Mouse (Mus musculus): Measurements from ENCODE around the gene Agpat2.
A peak's percentile ranks its signal among the peaks of the same experiment; 100 is the strongest.

The Agpat2 gene

GRCm38 (mm10) chr2:26594934-26595724 is 9.1 kb downstream of the Agpat2 start:
- no peak for DNase-seq

- no peak for DNase-seq
Measured at GRCm38 (mm10) chr2:26594461-26594933, 9.7 kb downstream of the Agpat2 start.

GRCm38 (mm10) chr2:26594022-26594346 is 10.2 kb downstream of the Agpat2 start:
- peak; percentile 81 for DNase-seq

DNA sequence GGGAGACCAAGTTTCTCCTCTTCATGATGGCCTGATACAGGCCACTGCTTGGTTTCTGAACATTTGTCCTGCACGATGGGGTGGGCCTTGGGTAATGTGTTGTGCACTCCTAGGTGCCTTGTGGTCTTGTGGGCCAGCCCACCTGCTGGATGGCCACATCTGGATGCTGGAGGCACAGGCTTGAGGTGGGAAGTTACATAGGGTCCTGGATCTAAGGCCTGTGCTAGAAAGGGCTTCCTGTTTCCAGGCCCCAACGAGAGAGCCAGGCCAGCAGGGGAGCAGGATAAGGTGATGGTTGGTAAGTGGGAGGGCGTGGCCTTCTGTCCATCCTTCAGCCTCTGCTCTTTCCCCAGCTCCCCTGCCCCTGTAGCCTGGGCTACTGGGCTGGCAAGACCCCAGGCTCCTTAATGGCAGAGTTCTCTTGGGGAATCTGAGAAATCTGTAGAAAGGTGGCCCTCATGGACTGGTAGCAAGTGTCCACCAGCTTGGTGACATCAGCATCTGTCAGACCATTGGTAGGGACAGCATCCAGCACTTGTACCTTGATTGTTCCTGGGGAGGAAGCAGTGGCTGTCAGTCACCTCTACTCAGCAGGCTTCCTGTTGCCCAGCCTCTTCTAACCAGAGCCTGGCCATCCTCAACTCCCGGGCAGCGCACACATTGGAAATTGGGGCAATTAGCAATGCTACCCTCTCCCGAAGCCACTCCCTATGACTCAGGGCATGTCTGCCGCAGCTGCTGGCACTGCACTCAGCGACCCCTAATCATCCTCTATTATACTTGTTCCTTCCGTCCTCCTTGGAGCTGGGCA is 10.8 kb downstream of the Agpat2 start:
- DNase-seq, result no peak

- DNase-seq, result no peak
Measured at GRCm38 (mm10) chr2:26591416-26591815, 12.8 kb downstream of the Agpat2 start.

DNA sequence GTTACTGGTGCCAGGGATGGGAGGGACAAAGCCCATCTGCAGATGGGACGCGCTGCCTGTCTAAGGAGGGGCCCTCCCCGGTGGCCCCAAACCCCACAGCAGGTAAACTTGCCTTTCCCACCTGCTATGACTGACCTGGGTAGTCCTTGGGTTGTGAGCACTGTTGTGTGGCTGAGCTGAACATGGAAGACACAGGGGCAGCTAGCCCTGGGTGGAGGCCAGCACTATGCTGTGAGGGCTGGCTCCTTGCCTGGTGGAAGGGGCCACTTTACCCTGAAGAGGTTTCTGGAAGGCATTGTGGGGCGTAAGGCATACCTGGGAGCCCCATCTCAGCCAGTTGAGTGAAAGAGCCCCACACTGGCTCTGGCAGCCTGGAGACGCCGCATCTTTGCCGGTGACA is 13.3 kb downstream of the Agpat2 start:
- no peak for DNase-seq

DNA sequence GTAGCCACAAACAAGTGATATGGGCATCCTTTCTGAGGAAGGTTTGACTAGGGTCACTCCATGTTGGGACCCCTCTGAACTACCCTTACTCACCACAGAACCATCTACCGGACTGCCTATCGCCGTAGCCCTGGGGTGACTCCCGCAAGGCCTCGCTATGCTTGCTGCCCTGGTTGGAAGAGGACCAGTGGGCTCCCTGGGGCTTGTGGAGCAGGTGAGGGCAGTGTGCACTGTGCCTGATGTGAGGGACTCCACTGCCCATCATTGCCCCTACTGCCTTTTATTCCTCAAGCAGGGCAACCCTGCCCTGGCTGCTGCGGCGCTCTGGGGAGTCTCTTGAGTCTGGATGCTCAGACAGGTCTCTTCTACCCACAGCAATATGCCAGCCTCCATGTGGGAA is 13.9 kb downstream of the Agpat2 start:
- DNase-seq, result no peak

DNA sequence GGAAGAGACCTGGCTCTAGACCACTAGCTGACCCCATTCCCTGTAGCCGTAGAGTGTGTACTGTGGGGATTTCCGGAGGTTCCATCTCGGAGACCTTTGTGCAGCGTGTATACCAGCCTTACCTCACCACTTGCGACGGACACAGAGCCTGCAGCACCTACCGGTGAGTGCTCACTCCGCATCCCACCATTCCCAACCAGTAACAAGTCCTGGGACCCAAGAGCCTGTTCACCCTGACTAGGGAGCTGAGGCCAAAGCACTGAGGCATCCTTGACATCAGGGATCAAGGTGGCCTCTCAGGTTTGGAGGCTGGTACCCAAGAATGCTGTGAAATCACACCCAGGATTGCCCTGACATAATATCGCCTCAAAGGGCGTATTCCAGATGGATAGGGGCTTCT is 14.9 kb downstream of the Agpat2 start:
- DNase-seq, result no peak

GRCm38 (mm10) chr2:26588573-26588972 is 15.6 kb downstream of the Agpat2 start:
- DNase-seq, result no peak

- peak; percentile 58 for DNase-seq
Measured at GRCm38 (mm10) chr2:26587044-26587405, 17.2 kb downstream of the Agpat2 start.

DNA sequence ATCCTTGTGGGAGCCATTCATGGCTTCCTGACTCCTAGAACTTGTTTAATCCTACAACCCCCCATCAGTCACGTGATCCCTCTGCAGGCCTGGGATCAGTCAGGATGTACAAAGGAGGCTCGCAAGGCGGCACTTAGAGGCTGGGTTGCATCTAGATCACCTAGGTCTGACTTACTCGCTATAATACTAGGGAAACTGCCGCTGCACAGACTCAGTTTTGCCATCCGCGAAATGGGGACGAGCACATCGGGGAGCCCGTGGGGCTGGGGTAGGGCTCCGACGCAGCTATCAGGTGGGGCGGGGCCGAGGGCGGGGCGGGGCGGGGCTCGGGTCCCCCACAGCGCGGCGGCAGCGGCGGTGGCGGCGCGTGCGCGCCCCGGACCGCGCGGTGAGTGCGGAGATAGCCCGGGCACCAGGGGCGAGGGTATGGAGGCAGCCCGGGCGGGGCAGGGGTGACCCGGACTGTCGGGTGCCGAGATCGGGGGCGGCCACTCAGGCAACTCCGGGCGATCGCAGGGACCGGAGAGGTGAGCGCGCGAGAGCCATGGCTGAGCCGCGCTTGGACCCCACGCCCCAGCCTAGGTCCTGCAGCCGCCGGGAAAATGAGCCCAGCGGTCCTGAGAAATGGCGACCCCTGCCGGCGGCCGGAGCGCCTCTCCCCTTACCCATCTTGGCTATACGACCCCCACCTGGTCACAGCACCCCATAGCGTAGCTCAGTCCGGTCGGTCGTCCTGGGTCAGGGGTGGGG is 17.7 kb downstream of the Agpat2 start, which contains the start of gene Gm20532:
TSS of gene Gm20532 (plus strand) at position 346 of the 750 bp plus-strand sequence.
- peak; percentile 74 for DNase-seq

DNA sequence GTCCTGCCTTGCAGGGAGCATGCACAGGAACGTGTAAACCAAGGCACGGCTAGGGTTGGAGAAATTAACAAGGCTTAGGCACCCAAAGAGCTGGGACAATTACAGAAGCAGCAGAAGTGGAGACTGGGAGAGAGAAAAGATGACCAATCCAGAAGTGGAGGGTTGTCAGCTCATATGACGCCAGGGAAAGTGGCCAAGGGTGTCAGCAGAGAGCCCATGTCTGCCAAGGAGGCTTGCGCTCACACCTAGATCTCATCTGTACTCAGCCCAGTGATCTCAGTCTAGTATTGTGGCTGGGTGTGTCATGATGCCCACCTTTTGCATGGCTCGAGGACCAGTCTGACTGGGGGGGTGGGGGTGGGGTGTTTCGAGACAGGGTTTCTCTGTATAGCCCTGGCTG is 18.5 kb downstream of the Agpat2 start:
- DNase-seq, result no peak

- DNase-seq, result no peak
Measured at GRCm38 (mm10) chr2:26583640-26584039, 20.6 kb downstream of the Agpat2 start.

DNA sequence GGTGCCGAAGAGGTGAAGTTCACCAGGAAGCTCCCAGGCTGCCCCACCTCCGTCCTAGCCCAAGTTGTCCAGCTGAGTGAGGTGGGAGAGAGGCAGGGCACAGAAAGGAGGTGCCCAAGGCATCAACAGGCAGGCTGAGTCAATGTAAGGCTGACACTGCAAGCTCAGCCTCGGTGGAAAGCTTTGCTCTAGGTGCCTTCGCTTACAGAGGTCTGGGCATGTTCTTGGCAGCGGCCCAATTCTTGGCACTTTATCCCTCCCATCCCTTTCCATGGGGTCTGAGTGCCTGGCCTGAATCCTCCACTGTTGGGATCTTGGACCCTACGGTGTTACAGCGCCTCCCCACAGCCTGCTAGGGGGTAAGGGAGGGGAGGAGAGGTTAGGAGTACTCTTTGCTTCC is 21.5 kb downstream of the Agpat2 start:
- DNase-seq, result no peak

- no peak for DNase-seq
Measured at GRCm38 (mm10) chr2:26582203-26582602, 22.0 kb downstream of the Agpat2 start.

DNA sequence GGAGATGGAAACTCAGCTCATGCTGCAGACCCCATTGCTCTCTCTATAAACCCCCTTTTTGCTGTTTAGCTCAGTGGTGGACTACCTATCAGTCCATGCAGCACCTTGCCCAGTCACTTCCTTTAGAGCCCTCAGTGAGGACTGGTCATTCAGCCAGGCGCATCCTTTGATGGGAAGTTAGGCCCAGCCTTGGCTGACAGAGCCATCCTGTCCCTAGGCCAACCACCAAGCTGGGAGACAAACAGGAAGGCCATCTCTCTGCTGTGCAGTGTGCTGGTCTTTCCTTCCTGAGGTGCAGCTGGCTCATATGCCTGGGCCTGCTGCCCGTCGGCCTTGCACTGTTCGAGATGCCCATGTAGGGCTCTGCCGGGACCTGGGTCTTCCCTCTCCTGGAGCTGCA is 23.5 kb downstream of the Agpat2 start:
- no peak for DNase-seq

DNA sequence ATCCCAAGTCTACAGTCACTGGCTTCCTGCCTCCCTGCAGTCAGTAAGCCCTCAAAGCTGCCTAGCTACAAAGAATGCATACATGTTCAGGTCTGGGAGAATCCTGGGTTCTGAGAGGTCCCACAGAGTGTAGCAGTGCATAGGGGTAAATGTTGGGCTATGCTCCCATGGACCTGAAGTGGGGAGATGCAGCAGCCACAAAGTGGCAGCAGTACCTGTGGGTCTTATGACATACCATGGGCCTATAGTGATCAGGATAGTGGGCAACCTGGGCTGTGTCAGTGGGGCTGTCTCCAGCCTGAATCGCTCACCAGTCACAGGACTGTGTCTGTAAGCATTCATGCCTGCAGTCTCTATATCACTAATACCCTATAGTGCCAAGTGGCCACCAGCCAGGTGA is 24.5 kb downstream of the Agpat2 start, which contains the start of gene Egfl7:
TSS of gene Egfl7 (plus strand) at position 301 of the 400 bp plus-strand sequence.
- DNase-seq, result no peak

DNA sequence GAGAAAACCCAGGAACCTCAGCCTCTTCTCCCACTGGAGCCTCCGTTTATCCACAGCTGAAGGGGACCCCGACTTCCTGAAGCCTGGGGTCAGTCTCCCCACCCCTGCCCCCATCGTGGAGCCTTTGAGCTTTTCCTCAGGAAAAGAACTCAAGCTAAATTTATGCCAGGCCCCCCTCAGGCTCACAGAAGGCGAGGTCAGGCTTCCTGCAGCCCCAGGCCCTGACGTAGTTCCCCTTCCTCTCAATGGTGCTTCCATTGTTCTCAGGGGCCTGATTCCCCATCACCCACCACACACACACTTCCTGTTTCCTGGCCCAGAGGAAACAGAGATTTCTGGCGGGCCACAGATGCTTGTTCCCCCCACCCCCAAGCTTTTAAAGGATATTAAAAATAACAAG is 25.8 kb downstream of the Agpat2 start:
- DNase-seq, result peak; percentile 30

DNA sequence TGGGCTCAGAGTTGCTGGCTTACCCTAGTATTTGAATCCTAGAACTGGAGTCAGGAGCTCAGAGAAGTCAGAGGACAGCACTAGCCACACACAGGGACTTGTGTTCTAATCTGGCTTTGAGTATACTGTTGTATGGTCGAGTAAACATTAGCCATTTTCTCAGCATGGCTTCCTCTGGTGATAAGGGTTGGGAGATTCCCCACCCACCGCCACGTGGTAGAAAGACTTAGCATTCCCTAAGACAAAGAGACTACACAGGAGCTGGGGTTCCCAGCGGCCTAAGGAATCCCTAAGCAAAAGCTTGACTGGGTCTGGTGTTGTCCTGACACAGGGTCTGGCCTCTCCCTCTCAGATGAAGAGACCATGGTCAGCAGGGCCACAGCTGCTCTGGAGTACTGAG is 27.8 kb downstream of the Agpat2 start:
- no peak for DNase-seq

GRCm38 (mm10) chr2:26575865-26576264 is 28.4 kb downstream of the Agpat2 start:
- no peak for DNase-seq

DNA sequence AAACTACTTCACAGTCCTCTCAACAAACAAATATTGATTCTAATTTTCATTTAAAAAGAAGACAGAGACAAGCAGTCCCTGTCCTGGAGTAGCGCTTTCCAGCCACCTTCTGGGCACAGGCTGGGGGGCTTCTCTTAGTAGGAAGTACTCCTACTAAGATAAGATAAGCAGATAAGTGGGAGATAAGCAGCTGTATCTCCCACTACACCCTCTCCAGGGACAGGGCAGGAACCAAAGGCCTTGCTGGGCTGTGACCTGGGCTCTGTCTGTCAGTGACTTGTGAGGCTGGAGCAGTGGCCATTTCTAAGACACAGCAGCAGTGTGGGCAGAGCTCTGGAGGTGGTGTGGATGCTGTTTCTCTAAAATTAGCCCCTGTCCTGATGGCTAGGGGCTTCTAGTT is 28.8 kb downstream of the Agpat2 start:
- DNase-seq, result no peak

DNA sequence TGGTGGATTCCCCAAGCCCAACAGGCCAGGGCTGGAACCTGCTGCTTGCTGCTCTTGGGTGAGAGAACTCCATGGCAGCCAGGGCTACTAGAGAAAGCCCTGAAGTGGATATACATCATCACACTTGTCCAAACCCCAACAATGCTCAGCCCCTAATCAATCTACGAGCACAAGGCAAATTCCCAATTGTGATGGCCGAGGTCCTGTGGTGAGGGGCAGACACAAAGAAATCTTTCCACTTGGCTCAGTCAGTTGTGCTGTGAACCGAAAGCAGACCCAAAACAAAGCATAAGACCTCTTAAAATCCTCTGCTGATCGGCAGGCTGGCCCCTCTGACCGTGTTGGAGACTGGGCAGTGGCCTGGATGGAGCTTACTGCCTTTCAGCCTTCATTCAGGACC is 29.4 kb downstream of the Agpat2 start:
- no peak for DNase-seq

DNA sequence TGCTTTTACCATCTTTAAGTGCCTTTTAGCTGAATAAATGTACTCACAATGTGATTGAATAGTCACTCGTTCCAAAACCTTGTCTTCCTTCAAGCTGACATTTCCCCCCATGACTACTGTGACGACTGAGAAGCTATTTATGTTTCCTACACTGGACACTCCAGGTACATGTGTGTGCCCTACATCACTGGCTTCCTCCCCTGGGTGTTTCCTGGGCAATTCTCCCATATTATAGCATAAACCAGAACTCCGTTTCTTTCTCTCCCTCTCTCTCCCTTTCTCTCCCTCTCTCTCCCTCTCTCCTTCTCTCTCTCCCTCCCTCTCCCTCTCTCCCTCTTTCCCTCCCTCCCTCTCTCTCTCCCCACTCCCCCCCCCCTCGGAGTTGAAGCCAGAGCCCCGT is 30.4 kb downstream of the Agpat2 start:
- no peak for DNase-seq
